Mouse (Mus musculus): ENCODE data around the gene Hexim1.

- peak; percentile 76 to 99; a peak in 3 of 4 replicates for TF ChIP-seq CTCF (conservative IDR thresholded peaks at IDR 0.05 in 1 of 2, IDR thresholded peaks at IDR 0.05 in 1 of 2; ENCODE audit: low read depth in 2 of 2, low read length in 2 of 2)
- TF ChIP-seq POLR2A (IDR thresholded peaks at IDR 0.05; ENCODE audit: low read depth, low read length): peak; percentile 44
- no peak for TF ChIP-seq PAX5 (IDR thresholded peaks at IDR 0.05; ENCODE audit: low read length)
Measured at GRCm38 (mm10) chr11:103158621-103159478, 42.8 kb downstream of the Hexim1 start.

Data from CH12.LX (cell line).